Mouse (Mus musculus) thymus, postnatal 10 days (tissue): ENCODE measurements around the gene Ccdc194.
A peak's percentile ranks its signal among the peaks of the same experiment; 100 is the strongest.

Experiments used
- DNase-seq, 2 experiments: peaks; one replicate each; pipeline ENCODE4 v3.0.0; 2021; ENCODE audit warnings: low spot score in 2 of 2

The Ccdc194 gene

DNA sequence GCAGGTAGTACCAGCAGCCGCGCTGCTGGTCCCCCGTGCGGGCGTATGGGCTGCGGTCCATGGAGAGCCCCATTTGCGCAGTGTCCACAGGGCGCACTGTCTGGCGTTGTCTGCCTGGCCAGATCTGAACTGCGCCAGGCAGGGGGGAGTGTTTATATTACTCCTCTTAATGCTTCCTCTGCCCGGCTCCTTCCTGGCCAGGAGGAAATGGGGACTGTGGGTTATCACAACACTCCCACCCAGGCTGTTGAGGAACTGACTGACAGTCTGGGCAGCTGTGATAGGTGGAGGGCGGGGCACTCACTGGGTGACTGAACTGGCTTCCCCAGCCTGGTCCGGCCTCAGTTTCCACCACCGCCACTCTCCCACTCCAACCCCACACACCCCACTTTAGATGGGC lies 13.9 kb downstream of the Ccdc194 start, which contains the start of gene Plvap:
Gene Plvap (minus strand): TSS at position 109 of the 400 bp plus-strand sequence.
- DNase-seq = no peak

DNA sequence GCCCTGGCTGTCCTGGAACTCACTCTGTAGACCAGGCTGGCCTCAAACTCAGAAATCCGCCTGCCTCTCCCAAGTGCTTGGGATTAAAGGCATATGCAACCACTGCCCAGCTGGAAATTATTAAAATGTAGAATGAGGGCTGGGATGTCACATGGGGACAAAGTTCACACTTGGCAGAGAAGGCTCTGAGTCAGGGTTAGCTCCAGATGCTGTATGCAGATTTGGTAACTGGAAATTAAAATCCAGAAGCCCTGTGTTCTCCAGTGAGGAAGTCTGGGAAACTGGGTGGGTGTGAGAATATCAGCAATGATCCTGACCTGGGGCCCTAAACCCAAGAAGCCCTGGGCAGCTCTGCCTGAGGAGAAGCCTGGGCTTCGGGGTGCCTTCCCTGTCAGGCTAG lies 16.2 kb downstream of the Ccdc194 start:
- DNase-seq = no peak

DNA sequence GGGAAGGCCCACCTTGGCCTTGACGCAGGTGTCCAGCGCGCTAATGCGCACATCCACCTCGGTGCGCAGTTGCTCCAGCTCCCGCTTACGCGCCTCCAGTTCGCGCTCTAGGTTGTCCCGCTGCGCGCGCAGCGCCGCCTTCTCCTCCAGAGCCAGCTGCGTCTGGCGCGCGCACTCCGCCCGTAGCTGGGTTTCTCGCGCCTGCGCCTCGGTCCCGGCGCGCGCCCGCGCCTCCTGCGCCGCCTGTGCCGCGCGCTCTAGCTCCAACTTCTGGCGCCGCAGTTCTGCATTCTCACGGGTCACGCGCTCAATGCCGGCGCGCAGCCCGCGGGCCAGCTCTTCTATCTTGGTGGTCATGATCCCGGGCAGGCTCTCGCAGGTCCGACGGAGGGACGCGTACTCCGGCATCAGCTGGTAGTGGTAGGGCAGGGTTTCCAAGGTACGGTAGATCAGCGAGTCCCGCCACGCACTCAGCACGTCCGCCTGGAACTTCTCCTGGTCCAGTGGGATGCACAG lies 17.9 kb downstream of the Ccdc194 start:
- peak; percentile 59 to 69 for DNase-seq

- no peak for DNase-seq
Observed at GRCm38 (mm10) chr8:71505979-71506378, 19.5 kb downstream of the Ccdc194 start.

GRCm38 (mm10) chr8:71505326-71505725 lies 20.2 kb downstream of the Ccdc194 start:
- DNase-seq = no peak

- DNase-seq = no peak
Observed at GRCm38 (mm10) chr8:71504349-71504748, 21.2 kb downstream of the Ccdc194 start.

DNA sequence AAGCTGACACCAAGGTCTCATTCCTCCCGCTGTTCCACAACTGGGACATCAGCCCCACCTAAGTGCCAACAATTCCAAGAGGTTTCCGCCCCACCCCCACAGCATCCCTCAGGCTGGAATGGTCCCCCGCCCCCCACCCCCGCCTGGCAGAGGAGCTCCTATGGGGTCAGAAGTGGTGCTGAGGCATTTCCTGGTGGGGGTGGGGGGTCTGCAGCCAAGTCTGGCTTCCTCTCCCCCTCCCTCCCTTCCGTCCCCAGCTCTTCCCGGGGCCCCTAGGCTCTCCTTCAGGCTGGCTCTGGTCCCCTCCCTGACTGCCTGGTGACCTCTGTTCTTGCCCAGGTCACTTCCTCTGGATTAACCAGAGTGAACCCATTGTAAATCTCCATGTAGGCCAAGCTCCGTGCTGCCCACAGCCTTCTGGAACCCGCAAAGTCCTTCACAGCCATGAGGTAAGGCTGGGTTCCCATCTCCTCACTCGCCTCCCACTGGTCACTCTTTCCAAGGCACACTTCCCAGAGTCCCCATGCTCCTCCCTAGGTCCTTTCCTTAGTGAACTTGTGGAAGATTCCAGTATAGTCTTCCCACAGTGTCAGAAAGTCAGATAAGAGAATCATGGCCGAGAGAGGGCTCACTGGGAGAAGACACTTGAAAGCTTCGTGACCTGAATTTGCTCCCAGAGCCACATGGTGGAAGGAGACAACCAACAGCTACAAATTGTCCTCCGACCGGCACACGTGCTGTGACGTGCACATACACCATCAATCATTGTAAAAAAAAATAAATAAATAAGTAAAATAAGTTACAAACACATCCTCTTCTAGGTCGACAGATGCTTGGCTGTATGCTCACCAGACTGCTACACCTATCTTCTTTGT lies 26.5 kb downstream of the Ccdc194 start:
- DNase-seq = no peak

DNA sequence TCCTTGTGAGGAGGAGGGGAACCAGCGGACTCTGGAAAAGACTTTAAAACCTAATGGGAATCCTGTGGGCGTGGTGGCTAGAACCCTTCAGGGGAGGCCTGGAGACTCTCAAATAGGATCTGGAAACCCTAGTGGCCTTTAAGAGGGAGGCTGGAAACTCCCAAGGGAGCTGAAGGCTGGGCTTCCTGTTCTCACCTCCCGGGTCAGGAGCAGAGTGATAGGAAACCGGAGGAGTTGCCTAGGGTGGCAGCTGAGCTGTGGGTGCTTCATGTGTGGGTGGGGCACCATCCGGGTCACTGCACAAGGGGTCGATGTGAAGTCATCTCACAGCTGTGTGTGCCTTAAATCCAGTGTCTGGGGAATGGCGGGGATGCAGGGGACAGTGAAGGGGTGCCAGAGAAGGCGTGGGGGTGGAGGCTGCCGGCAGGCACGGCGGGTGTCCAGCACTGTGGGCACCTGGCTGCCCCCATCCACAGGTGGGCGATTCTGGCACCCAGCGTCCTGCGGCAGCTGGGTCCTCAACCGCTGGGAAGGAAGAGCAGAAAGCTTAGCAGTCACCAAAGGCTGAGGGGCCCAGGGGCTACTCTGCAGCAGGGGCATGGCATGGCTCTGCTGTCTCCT lies 27.5 kb downstream of the Ccdc194 start:
- no peak for DNase-seq

- no peak for DNase-seq
Observed at GRCm38 (mm10) chr8:71497077-71497645, 28.4 kb downstream of the Ccdc194 start.

GRCm38 (mm10) chr8:71496481-71496880 lies 29.0 kb downstream of the Ccdc194 start:
- no peak for DNase-seq

- no peak for DNase-seq
Observed at GRCm38 (mm10) chr8:71495811-71496210, 29.7 kb downstream of the Ccdc194 start.

- peak; percentile 59 to 84 for DNase-seq
Observed at GRCm38 (mm10) chr8:71495039-71495438, 30.5 kb downstream of the Ccdc194 start.

GRCm38 (mm10) chr8:71488454-71488853 lies 37.1 kb downstream of the Ccdc194 start:
- DNase-seq = peak; percentile 85 to 89

DNA sequence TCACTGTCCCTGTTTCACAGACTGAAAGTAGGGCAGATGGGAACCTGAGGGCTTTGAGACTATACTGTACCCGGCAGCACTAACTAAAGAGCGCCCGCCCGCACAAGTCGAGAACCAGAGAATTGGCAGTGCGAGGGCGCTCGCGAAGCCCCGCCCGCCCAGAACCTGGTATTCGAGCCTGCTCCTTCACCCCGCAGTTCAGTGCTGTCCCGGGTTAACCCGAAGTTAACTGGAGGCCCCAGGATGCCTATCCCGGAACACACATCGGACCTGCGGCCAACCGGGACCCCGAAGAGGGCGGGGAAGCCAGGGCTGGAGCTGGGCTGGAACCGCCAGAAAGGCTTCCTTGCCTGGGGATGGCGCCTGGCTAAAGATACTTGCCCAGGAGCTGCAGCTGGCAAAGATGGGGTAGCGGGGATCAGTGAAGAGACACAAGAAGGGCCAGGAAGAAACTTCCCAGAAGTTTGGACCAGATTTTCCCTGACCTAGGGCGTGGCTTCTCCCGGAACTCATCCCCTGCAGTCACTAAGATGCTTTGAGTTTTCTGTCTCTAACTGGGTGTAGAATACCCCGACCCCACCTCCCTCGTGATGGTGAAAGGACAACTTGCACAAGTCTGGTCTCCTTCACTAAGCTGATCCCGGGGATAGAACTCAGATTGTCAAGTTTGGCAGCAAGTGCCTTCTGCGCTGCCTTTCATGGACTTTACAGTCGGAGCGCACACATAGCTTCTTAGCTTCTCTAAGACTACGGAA lies 37.6 kb downstream of the Ccdc194 start, which contains the start of gene Gtpbp3:
Gene Gtpbp3 (plus strand): TSS at position 413 of the 755 bp plus-strand sequence.
- DNase-seq = peak; percentile 72 to 76

GRCm38 (mm10) chr8:71486136-71486529 lies 39.4 kb downstream of the Ccdc194 start:
- no peak for DNase-seq

- DNase-seq = peak; percentile 72 to 75
Observed at GRCm38 (mm10) chr8:71485142-71486135, 40.1 kb downstream of the Ccdc194 start, which contains the start of gene Ano8. TSS of gene Ano8 (minus strand) at chr8:71485963.

GRCm38 (mm10) chr8:71484736-71485135 lies 40.8 kb downstream of the Ccdc194 start:
- no peak for DNase-seq

- DNase-seq = peak in 1 of 2 experiments; percentile 70
Observed at GRCm38 (mm10) chr8:71483932-71484331, 41.6 kb downstream of the Ccdc194 start.

DNA sequence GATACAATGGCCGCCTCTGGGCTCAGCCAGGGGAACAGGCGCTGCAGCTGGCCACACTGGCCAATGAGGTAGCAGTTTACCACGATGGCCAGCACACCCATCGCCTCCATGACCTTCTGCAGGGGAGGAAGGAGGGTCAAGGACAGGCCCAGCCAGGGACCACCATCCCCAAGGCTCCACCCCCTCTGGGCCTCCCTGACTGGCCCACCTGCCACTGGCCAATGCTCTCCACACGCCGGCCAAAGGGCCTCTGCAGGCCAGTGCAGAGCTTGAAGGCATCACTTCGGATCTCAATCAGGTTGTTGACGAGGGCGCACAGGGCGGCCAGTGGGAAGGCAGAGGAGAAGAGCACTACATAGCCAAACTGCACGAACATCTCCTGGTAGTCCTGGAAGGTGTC lies 46.6 kb downstream of the Ccdc194 start:
- no peak for DNase-seq

GRCm38 (mm10) chr8:71477196-71477845 lies 48.2 kb downstream of the Ccdc194 start:
- peak in 1 of 2 experiments; percentile 44 for DNase-seq
